Mouse (Mus musculus) small intestine, adult 2 months (tissue): ENCODE data around the gene Thap7.

ENCODE experiments used
- CTCF ChIP-seq: fragments of 200-500 bp; IDR thresholded peaks from 2 replicates; pipeline ENCODE4 v1.5.1; 2012; ENCODE audit warnings: low read depth, mild to moderate bottlenecking, control low read depth, inconsistent platforms, low read length, moderate library complexity, mixed read lengths; ENCODE audit not compliant: insufficient replicate concordance, insufficient read length; ENCODE audit errors: extremely low read depth
- POLR2A ChIP-seq: fragments of 200-500 bp; IDR thresholded peaks from 2 replicates; pipeline ENCODE4 v1.6.1; 2012; ENCODE audit warnings: low read depth, mild to moderate bottlenecking, control low read depth, inconsistent platforms, low read length, moderate library complexity

DNA sequence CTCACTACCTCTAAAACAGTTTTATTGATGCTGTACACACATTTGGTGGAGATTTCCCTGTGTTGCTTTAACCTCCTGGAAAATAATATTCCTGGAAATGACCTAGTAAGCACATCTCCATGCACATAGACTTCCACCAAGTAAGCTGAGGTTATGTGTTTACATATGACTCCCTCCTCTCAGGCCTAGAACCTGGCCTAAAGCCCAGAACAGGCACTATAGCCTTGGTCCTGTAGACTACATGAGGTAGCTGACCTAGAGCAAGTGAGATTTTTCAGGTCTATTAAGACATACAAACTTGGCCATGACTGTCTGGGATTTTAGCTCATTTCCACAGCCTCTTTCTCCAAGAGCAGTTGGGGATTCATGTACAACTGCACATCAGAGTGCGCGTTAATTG lies 20.8 kb downstream of the Thap7 start:
- TF ChIP-seq POLR2A (no peak), CTCF (no peak)
